Mouse (Mus musculus) heart, embryonic 11.5 days (tissue): ENCODE data around the gene Olfr1451. TPM values are rescaled to one million over a fixed set of nuclear protein-coding genes. Genes with fewer than 3 reads are reported as not detected.
"Not testable (repeated sequence)": the region's sequence is repeated elsewhere in the genome, so short reads cannot be mapped to it uniquely, and the experiment has no call there.

ENCODE experiments used
- ATAC-seq: fragments of 200-750 bp; cut with Nextera tagmentation; replicated peaks from 2 replicates; pipeline ENCODE4 v1.8.0; 2017; ENCODE audit warnings: moderate library complexity; ENCODE audit not compliant: insufficient number of reproducible peaks, low FRiP score, low TSS enrichment
- H3K27ac ChIP-seq: fragments of 300-500 bp; sonication (generic); 2 replicates; pipeline ENCODE4 v1.5.1; 2014; ENCODE audit warnings: mild to moderate bottlenecking, low read depth, low read length
- H3K27me3 ChIP-seq: fragments of 300-500 bp; sonication (generic); 2 replicates; pipeline ENCODE4 v1.6.1; 2014; ENCODE audit warnings: mild to moderate bottlenecking, low read length, mixed read lengths; ENCODE audit not compliant: control insufficient read depth, insufficient read depth
- H3K36me3 ChIP-seq: fragments of 300-500 bp; sonication (generic); 2 replicates; pipeline ENCODE4 v1.6.1; 2014; ENCODE audit warnings: mild to moderate bottlenecking, low read length, moderate library complexity, mixed read lengths; ENCODE audit not compliant: control insufficient read depth, insufficient read depth
- H3K4me1 ChIP-seq: fragments of 300-500 bp; sonication (generic); 2 replicates; pipeline ENCODE4 v1.6.1; 2014; ENCODE audit warnings: low read length; ENCODE audit not compliant: control insufficient read depth, insufficient read depth
- H3K4me2 ChIP-seq: fragments of 300-500 bp; sonication (generic); 2 replicates; pipeline ENCODE4 v1.6.1; 2014; ENCODE audit warnings: mild to moderate bottlenecking, moderate library complexity
- H3K4me3 ChIP-seq: fragments of 300-500 bp; sonication (generic); 2 replicates; pipeline ENCODE4 v1.5.1; 2014; ENCODE audit warnings: low read depth, low read length
- H3K9ac ChIP-seq: fragments of 300-500 bp; sonication (generic); 2 replicates; pipeline ENCODE4 v1.6.1; 2014; ENCODE audit warnings: mild to moderate bottlenecking, low read depth, low read length, moderate library complexity
- H3K9me3 ChIP-seq: fragments of 300-500 bp; sonication (generic); replicated peaks from 2 replicates; pipeline ENCODE4 v1.6.1; 2016; ENCODE audit warnings: low read length; ENCODE audit not compliant: control insufficient read depth
- WGBS: fragments of 180-500 bp; shearing (Covaris S2); extraction: QIAGEN DNeasy Blood & Tissue Kit; methylation state at CpG from one replicate; pipeline ENCODE4 v1.1.7; 2014; ENCODE audit not compliant: insufficient replicate concordance; 5-methylcytosine and 5-hydroxymethylcytosine counted together
- polyA plus RNA-seq: library from polyadenylated mRNA; unstranded; fragments of >200 nt; fragmentation: Nextera tagmentation; extraction: Ambion mirVana; gene quantifications from 2 replicates; pipeline ENCODE4 v1.2.1, GENCODE M21; 2014

Gene Olfr1451
- polyA plus RNA-seq, result not detected in 2 replicates

DNA sequence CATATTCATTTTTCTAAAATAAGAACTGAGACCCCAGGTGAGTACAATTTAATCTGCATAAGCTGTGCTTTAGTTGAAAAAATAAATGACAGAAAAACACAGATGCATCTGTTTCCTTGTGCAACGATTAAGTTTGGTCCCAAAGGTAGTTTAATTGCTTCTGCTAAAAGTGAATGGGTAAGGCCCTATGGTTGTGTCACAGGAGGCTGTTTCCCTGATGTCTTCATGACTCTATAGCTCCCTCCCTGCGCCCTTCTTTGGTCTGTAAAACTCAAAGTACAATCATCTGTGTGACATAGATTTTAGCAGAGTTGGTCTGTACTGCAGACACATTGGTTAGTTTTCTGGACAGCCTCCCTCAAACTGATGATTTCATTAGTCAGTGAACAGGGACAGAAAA, at the start of gene Olfr1451:
TSS of gene Olfr1451 (plus strand) at position 301 of the 400 bp plus-strand sequence.
- Histone ChIP-seq H3K27ac (no peak within 1 kb of the TSS), H3K36me3 (no peaks in the 10 kb centered on the region), H3K4me2 (no peak within 1 kb of the TSS), H3K9me3 (peaks cover 4% of the 10 kb centered on the region; the same call in 1 of the 2 replicates), H3K4me3 (no peak within 1 kb of the TSS), H3K9ac (no peak within 1 kb of the TSS), H3K27me3 (no peaks in the 10 kb centered on the region), H3K4me1 (no peaks in the 10 kb centered on the region)
- 68% methylated on average over 2 of the region's 2 CpGs for WGBS
- no peak for ATAC-seq

DNA sequence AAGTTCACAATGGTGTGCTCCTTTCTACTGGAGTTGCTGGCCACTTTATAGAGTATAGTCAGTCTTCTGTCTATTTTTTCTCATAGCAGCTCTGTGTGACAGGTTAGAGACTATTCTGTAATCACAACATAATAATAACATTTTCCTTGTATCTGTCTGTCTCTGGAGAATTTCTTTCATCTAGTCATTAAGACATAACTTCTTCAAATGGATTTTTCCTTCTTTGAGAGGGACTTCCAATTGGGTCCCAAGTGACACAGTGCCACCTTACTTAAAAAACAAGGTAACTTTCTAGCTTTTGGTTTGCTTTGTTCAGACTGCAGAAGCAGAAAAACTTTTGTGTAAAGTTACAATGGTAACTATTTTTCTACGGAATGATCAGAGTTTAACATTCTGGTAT, 44.9 kb upstream of the Olfr1451 start, which contains the start of gene Olfr1450:
TSS of gene Olfr1450 (plus strand) at position 301 of the 400 bp plus-strand sequence.
- peaks cover 3% of the 10 kb centered on the region for H3K9me3 ChIP-seq
- ATAC-seq, result no peak
- H3K36me3 ChIP-seq, result no peaks in the 10 kb centered on the region
- H3K4me1 ChIP-seq, result no peaks in the 10 kb centered on the region
- no peak within 1 kb of the TSS for H3K4me2 ChIP-seq
- no peak within 1 kb of the TSS for H3K9ac ChIP-seq
- 80% methylated on average over 1 of the region's 1 CpGs for WGBS
- H3K27me3 ChIP-seq, result no peaks in the 10 kb centered on the region
- H3K27ac ChIP-seq, result no peak within 1 kb of the TSS
- H3K4me3 ChIP-seq, result no peak within 1 kb of the TSS

- not testable (repeated sequence) for H3K4me3 ChIP-seq, H3K4me2 ChIP-seq, H3K4me1 ChIP-seq, H3K27ac ChIP-seq, H3K9me3 ChIP-seq, H3K36me3 ChIP-seq, H3K9ac ChIP-seq, H3K27me3 ChIP-seq, ATAC-seq
- 80% methylated on average over 5 of the region's 5 CpGs for WGBS
These were observed 24.7 kb upstream of the Olfr1451 start for GRCm38 (mm10) chr19:12970082-12970481.

DNA sequence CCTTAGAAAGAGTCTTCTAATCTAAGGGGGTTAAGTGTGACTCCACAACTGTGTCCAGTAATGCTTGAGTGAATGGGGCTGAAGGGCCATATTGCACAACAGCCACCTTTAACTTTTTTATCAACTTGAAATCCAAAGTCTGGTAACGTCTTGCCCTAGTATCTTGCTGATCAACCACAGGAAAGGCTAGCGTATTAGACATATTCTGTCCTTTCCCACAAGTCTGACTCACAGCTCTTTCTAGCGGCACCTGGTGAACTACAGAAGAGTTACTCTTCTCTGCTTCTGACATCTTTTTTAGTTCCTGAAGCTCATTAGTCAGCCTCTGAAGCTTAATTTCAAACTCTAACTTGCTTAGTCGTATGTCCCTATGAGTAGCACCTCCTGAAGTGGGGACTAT, 2.5 kb upstream of the Olfr1451 start:
- not testable (repeated sequence) for H3K9ac ChIP-seq, H3K36me3 ChIP-seq, H3K27me3 ChIP-seq, H3K4me1 ChIP-seq, H3K9me3 ChIP-seq, H3K4me2 ChIP-seq, H3K27ac ChIP-seq, H3K4me3 ChIP-seq, ATAC-seq
- WGBS, result 82% methylated on average over 4 of the region's 4 CpGs

DNA sequence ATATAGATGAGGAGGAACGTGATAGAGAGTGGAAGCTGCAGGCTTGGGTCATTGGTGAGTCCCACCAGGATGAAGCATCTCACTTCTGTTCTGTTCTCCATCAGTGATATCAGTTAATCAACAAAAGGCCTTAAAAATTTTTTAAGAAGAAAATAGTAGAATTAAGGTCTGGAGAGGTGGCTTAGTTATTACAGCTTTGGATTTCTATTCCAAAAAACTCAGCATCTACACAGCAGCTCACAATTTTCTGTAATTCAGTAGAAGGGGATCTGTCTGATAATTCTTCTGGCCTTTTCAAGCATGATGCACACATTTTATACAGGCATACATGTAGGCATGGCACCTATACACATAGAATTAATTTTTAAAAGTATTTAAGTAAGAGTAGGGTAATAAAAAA, 33.4 kb downstream of the Olfr1451 start, which contains the start of gene Olfr1453:
TSS of gene Olfr1453 (minus strand) at position 101 of the 400 bp plus-strand sequence.
- H3K4me2 ChIP-seq, result no peak within 1 kb of the TSS
- H3K27me3 ChIP-seq, result no peaks in the 10 kb centered on the region
- 52% methylated on average over 1 of the region's 1 CpGs for WGBS

More for the DNA sequence above, 33.4 kb downstream of the Olfr1451 start, which contains the start of gene Olfr1453:
- Histone ChIP-seq H3K9me3 (0 out of 2 replicates have a peak, but pooled peaks cover 3% of the 10 kb centered on the region), H3K4me3 (no peak within 1 kb of the TSS), H3K36me3 (no peaks in the 10 kb centered on the region), H3K27ac (no peak within 1 kb of the TSS), H3K9ac (no peak within 1 kb of the TSS), H3K4me1 (no peaks in the 10 kb centered on the region)
- ATAC-seq, result no peak

Other genes starting within 250 kb of the Olfr1451 start
- 0.48 and 0.54 TPM in 2 replicates for gene Cntf, start 229.4 kb upstream of the Olfr1451 start, polyA plus RNA-seq
- 7.2 and 9.3 TPM in 2 replicates for gene Zfp91, start 198.9 kb upstream of the Olfr1451 start, polyA plus RNA-seq
- 0.56 and 0.76 TPM in 2 replicates for gene Lpxn, start 198.8 kb upstream of the Olfr1451 start, polyA plus RNA-seq
- gene Gm5244, start 148.3 kb upstream of the Olfr1451 start, polyA plus RNA-seq, result not detected in 2 replicates
- not detected in 2 replicates for gene Olfr1444, start 137.7 kb upstream of the Olfr1451 start, polyA plus RNA-seq
- not detected in 2 replicates for gene Olfr1445, start 111.2 kb upstream of the Olfr1451 start, polyA plus RNA-seq
- not detected in 2 replicates for gene Olfr1446, start 101.5 kb upstream of the Olfr1451 start, polyA plus RNA-seq
- gene Olfr1447, start 91.3 kb upstream of the Olfr1451 start, polyA plus RNA-seq, result not detected in 2 replicates
- not detected in 2 replicates for gene Olfr1448, start 70.6 kb upstream of the Olfr1451 start, polyA plus RNA-seq
- gene Olfr1449, start 64.2 kb upstream of the Olfr1451 start, polyA plus RNA-seq, result not detected in 2 replicates
- not detected in 2 replicates for gene Olfr1450, start 44.8 kb upstream of the Olfr1451 start, polyA plus RNA-seq
- gene Olfr1453, start 33.3 kb downstream of the Olfr1451 start, polyA plus RNA-seq, result not detected in 2 replicates
- not detected in 2 replicates for gene Olfr1454, start 65.6 kb downstream of the Olfr1451 start, polyA plus RNA-seq
- not detected in 2 replicates for gene Olfr1457, start 102.9 kb downstream of the Olfr1451 start, polyA plus RNA-seq
- gene Olfr1458, start 111.8 kb downstream of the Olfr1451 start, polyA plus RNA-seq, result not detected in 2 replicates
- 0.01 TPM in 1 of 2 replicates, not detected in the other for gene Olfr1459, start 154.5 kb downstream of the Olfr1451 start, polyA plus RNA-seq
- gene Olfr1461, start 168.0 kb downstream of the Olfr1451 start, polyA plus RNA-seq, result not detected in 2 replicates
- not detected in 2 replicates for gene Olfr1462, start 190.7 kb downstream of the Olfr1451 start, polyA plus RNA-seq
- gene Olfr1463, start 236.3 kb downstream of the Olfr1451 start, polyA plus RNA-seq, result not detected in 2 replicates